Mouse (Mus musculus): ENCODE measurements around the gene Srsf2. TPM values are rescaled to one million over a fixed set of nuclear protein-coding genes. Genes with fewer than 3 reads are reported as not detected.

The Srsf2 gene
- polyA plus RNA-seq, 1 experiment = 275 TPM

- TF ChIP-seq POLR2A (IDR thresholded peaks at IDR 0.05; ENCODE audit: extremely low read depth, insufficient read depth, low read length) (no peak), CTCF (IDR thresholded peaks at IDR 0.05; ENCODE audit: extremely low read depth, insufficient read depth, low read length) (no peak)
- H3K27ac ChIP-seq (ENCODE audit: insufficient read depth, low read length) = no peak overlapping the region
- peaks cover 6% of the 10 kb centered on the region; the same call in 1 of the 2 replicates for H3K4me1 ChIP-seq (ENCODE audit: control insufficient read depth, insufficient read depth, low read length)
- no peak overlapping the region for H3K4me3 ChIP-seq (ENCODE audit: insufficient read depth, low read length)
Observed at GRCm38 (mm10) chr11:116848086-116848876, 4.6 kb downstream of the Srsf2 start.

- H3K4me3 ChIP-seq (ENCODE audit: insufficient read depth, low read length) = no peak overlapping the region
- TF ChIP-seq CTCF (IDR thresholded peaks at IDR 0.05; ENCODE audit: extremely low read depth, insufficient read depth, low read length) = no peak
- no peak overlapping the region for H3K27ac ChIP-seq (ENCODE audit: insufficient read depth, low read length)
- peaks cover 6% of the 10 kb centered on the region; the same call in 1 of the 2 replicates for H3K4me1 ChIP-seq (ENCODE audit: control insufficient read depth, insufficient read depth, low read length)
Observed at GRCm38 (mm10) chr11:116847187-116848085, 5.5 kb downstream of the Srsf2 start.

- no peak overlapping the region for H3K27ac ChIP-seq (ENCODE audit: insufficient read depth, low read length)
- TF ChIP-seq POLR2A (IDR thresholded peaks at IDR 0.05; ENCODE audit: extremely low read depth, insufficient read depth, low read length) = no peak
- TF ChIP-seq CTCF (IDR thresholded peaks at IDR 0.05; ENCODE audit: extremely low read depth, insufficient read depth, low read length) = no peak
- H3K4me1 ChIP-seq (ENCODE audit: control insufficient read depth, insufficient read depth, low read length) = peaks cover 7% of the 10 kb centered on the region; the same call in 1 of the 2 replicates
- H3K4me3 ChIP-seq (ENCODE audit: insufficient read depth, low read length) = no peak overlapping the region
Observed at GRCm38 (mm10) chr11:116846593-116847181, 6.2 kb downstream of the Srsf2 start.

GRCm38 (mm10) chr11:116843261-116844233, 9.3 kb downstream of the Srsf2 start, which contains the start of the genes Mettl23 and Jmjd6:
Gene Mettl23 (plus strand): TSS chr11:116843278.
Gene Jmjd6 (minus strand): TSS chr11:116843449.
- H3K4me1 ChIP-seq (ENCODE audit: control insufficient read depth, insufficient read depth, low read length) = peaks cover 5% of the 10 kb centered on the region; the same call in 1 of the 2 replicates
- peak within 1 kb of the TSS; percentile 93 for H3K27ac ChIP-seq (ENCODE audit: insufficient read depth, low read length)
- peak within 1 kb of the TSS; percentile 87 for H3K4me3 ChIP-seq (ENCODE audit: insufficient read depth, low read length)
- TF ChIP-seq POLR2A (IDR thresholded peaks at IDR 0.05; ENCODE audit: extremely low read depth, insufficient read depth, low read length) = peak; percentile 18; the same call in 1 of the 2 replicates
- TF ChIP-seq CTCF (IDR thresholded peaks at IDR 0.05; ENCODE audit: extremely low read depth, insufficient read depth, low read length) = no peak

- peak overlapping the region; percentile 93 for H3K27ac ChIP-seq (ENCODE audit: insufficient read depth, low read length)
- peak overlapping the region; percentile 87 for H3K4me3 ChIP-seq (ENCODE audit: insufficient read depth, low read length)
- peaks cover 5% of the 10 kb centered on the region; the same call in 1 of the 2 replicates for H3K4me1 ChIP-seq (ENCODE audit: control insufficient read depth, insufficient read depth, low read length)
- TF ChIP-seq CTCF (IDR thresholded peaks at IDR 0.05; ENCODE audit: extremely low read depth, insufficient read depth, low read length) (no peak), POLR2A (IDR thresholded peaks at IDR 0.05; ENCODE audit: extremely low read depth, insufficient read depth, low read length) (no peak)
Observed at GRCm38 (mm10) chr11:116842531-116843260, 10.2 kb downstream of the Srsf2 start.

- Histone ChIP-seq H3K4me3 (ENCODE audit: insufficient read depth, low read length) (no peak overlapping the region), H3K27ac (ENCODE audit: insufficient read depth, low read length) (no peak overlapping the region), H3K4me1 (ENCODE audit: control insufficient read depth, insufficient read depth, low read length) (peaks cover 6% of the 10 kb centered on the region; the same call in 1 of the 2 replicates)
- TF ChIP-seq POLR2A (IDR thresholded peaks at IDR 0.05; ENCODE audit: extremely low read depth, insufficient read depth, low read length) (no peak), CTCF (IDR thresholded peaks at IDR 0.05; ENCODE audit: extremely low read depth, insufficient read depth, low read length) (no peak)
Observed at GRCm38 (mm10) chr11:116840748-116841147, 12.1 kb downstream of the Srsf2 start.

- Histone ChIP-seq H3K4me1 (ENCODE audit: control insufficient read depth, insufficient read depth, low read length) (peaks cover 6% of the 10 kb centered on the region; the same call in 1 of the 2 replicates), H3K4me3 (ENCODE audit: insufficient read depth, low read length) (no peak overlapping the region), H3K27ac (ENCODE audit: insufficient read depth, low read length) (no peak overlapping the region)
- no peak for TF ChIP-seq CTCF (IDR thresholded peaks at IDR 0.05; ENCODE audit: extremely low read depth, insufficient read depth, low read length)
- no peak for TF ChIP-seq POLR2A (IDR thresholded peaks at IDR 0.05; ENCODE audit: extremely low read depth, insufficient read depth, low read length)
Observed at GRCm38 (mm10) chr11:116839601-116840000, 13.3 kb downstream of the Srsf2 start.

- Histone ChIP-seq H3K4me3 (ENCODE audit: insufficient read depth, low read length) (no peak overlapping the region), H3K4me1 (ENCODE audit: control insufficient read depth, insufficient read depth, low read length) (peaks cover 3% of the 10 kb centered on the region; the same call in 1 of the 2 replicates), H3K27ac (ENCODE audit: insufficient read depth, low read length) (no peak overlapping the region)
- TF ChIP-seq CTCF (IDR thresholded peaks at IDR 0.05; ENCODE audit: extremely low read depth, insufficient read depth, low read length) = no peak
- TF ChIP-seq POLR2A (IDR thresholded peaks at IDR 0.05; ENCODE audit: extremely low read depth, insufficient read depth, low read length) = no peak
Observed at GRCm38 (mm10) chr11:116838936-116839335, 14.0 kb downstream of the Srsf2 start.

Measured in cortical plate, adult 2 months (tissue).